In the genomic region with DNA sequence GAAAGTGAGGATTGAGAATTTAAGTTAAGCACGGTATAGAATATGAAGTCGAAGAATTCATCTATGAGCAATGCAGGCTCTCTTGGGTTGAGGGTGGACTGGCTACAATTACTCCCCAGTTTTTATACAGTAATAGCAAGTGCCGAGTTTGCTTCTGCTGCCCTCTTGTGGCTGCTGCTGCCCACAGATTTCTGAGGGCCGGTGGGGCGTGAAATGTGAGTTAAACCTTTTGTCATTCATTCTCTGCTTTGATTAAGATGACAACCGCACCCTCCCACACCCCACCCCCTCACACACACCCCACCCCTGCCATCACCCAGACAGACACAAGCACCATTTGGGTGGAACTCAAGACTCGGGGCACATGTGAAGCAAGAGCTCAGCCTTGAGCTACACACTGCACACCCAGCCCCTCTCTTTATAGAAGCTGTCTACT, we compare ENCODE assay signal across 9 mouse cellular contexts. TPM values are rescaled to one million over a fixed set of nuclear protein-coding genes. Genes with fewer than 3 reads are reported as not detected.
DNase-seq lines count a peak whose midpoint lies in the region; ATAC-seq and TF ChIP-seq lines count a peak whose summit lies in the region.
"Had no signal": no experiment of that assay in that cellular context is flagged by ENCODE, and none has a peak within 500 bp of the region (broad histone marks: within the 10 kb centered on the region; RNA-seq: fewer than 3 reads in every experiment).

No protein-coding gene starts in this region.

- no peak overlapping the region for H3K4me3 ChIP-seq in ES-Bruce4 (ENCODE audit: low read depth, low read length)
- H3K4me3 ChIP-seq in embryonic facial prominence, embryonic 12.5 days: no peak overlapping the region
- H3K4me3 ChIP-seq in heart, embryonic 13.5 days: no peak overlapping the region
- H3K4me3 ChIP-seq in liver, embryonic 16.5 days (ENCODE audit: low read depth, low read length): no peak overlapping the region
- no peak overlapping the region for H3K4me3 ChIP-seq in neural tube, embryonic 13.5 days
- H3K4me3 ChIP-seq: heart, embryonic 15.5 days had no signal

- 19% methylated on average over 7 of the region's 7 CpGs for WGBS in embryonic facial prominence, embryonic 12.5 days
- WGBS in heart, embryonic 13.5 days: 16% methylated on average over 7 of the region's 7 CpGs
- WGBS in liver, embryonic 16.5 days (ENCODE audit: insufficient replicate concordance): 15% methylated on average over 7 of the region's 7 CpGs
- 20% methylated on average over 7 of the region's 7 CpGs for WGBS in neural tube, embryonic 13.5 days

- 0 out of 2 replicates have a peak, but pooled peaks have one; percentile 65 for ATAC-seq in embryonic facial prominence, embryonic 12.5 days (ENCODE audit: insufficient number of reproducible peaks, insufficient read depth, low FRiP score, low TSS enrichment)
- ATAC-seq in heart, embryonic 13.5 days (ENCODE audit: extremely low read depth, insufficient number of reproducible peaks, low FRiP score, low TSS enrichment): 0 out of 2 replicates have a peak, but pooled peaks have one; percentile 18
- ATAC-seq in liver, embryonic 16.5 days (ENCODE audit: low read depth): peak; percentile 36; the same call in 1 of the 2 replicates
- peak; percentile 88 for ATAC-seq in neural tube, embryonic 13.5 days (ENCODE audit: low read depth)

- TF ChIP-seq CTCF in ES-Bruce4 (IDR thresholded peaks at IDR 0.05; ENCODE audit: low read depth, low read length): peak; percentile 86

- H3K36me3 ChIP-seq in ES-Bruce4 (ENCODE audit: control insufficient read depth, insufficient read depth, low read length, poor library complexity, severe bottlenecking): no peaks in the 10 kb centered on the region
- no peaks in the 10 kb centered on the region for H3K36me3 ChIP-seq in embryonic facial prominence, embryonic 12.5 days
- peaks cover 10% of the 10 kb centered on the region; the same call in 1 of the 2 replicates for H3K36me3 ChIP-seq in heart, embryonic 13.5 days
- H3K36me3 ChIP-seq in liver, embryonic 16.5 days (ENCODE audit: control insufficient read depth, insufficient read depth): no peaks in the 10 kb centered on the region; the same call in 1 of the 2 replicates
- peaks cover 15% of the 10 kb centered on the region for H3K36me3 ChIP-seq in neural tube, embryonic 13.5 days
- H3K36me3 ChIP-seq: heart, embryonic 15.5 days had no signal

- no peak overlapping the region for H3K27ac ChIP-seq in ES-Bruce4 (ENCODE audit: insufficient read depth, low read length)
- H3K27ac ChIP-seq in embryonic facial prominence, embryonic 12.5 days: no peak overlapping the region
- H3K27ac ChIP-seq in heart, embryonic 13.5 days (replicated peaks): no peak overlapping the region
- H3K27ac ChIP-seq in liver, embryonic 16.5 days (ENCODE audit: low read length): no peak overlapping the region
- H3K27ac ChIP-seq in neural tube, embryonic 13.5 days (replicated peaks): no peak overlapping the region
- H3K27ac ChIP-seq: heart, embryonic 15.5 days had no signal

- peak; percentile 79 to 83 for DNase-seq in adrenal gland, postnatal 36 days
- peak; percentile 73 to 76 for DNase-seq in kidney, postnatal 25 days
- DNase-seq in thymus, postnatal 14 days: peak; percentile 74

- no peak for TF ChIP-seq POLR2A in ES-Bruce4 (IDR thresholded peaks at IDR 0.05; ENCODE audit: insufficient read depth, low read length)

- 0 out of 2 replicates have a peak, but pooled peaks have one; percentile 40 for TF ChIP-seq EP300 in ES-Bruce4 (IDR thresholded peaks at IDR 0.05; ENCODE audit: insufficient read depth, low read depth, low read length)

- no peak overlapping the region for H3K4me2 ChIP-seq in embryonic facial prominence, embryonic 12.5 days (replicated peaks)
- H3K4me2 ChIP-seq in heart, embryonic 13.5 days: no peak overlapping the region
- H3K4me2 ChIP-seq in liver, embryonic 16.5 days (ENCODE audit: low read depth, low read length): no peak overlapping the region
- no peak overlapping the region for H3K4me2 ChIP-seq in neural tube, embryonic 13.5 days
- H3K4me2 ChIP-seq: heart, embryonic 15.5 days had no signal

- peaks cover 3% of the 10 kb centered on the region for H3K4me1 ChIP-seq in ES-Bruce4 (ENCODE audit: control insufficient read depth, insufficient read depth, low read length)
- no peaks in the 10 kb centered on the region for H3K4me1 ChIP-seq in embryonic facial prominence, embryonic 12.5 days
- H3K4me1 ChIP-seq in heart, embryonic 13.5 days: peaks cover 22% of the 10 kb centered on the region
- peaks cover 18% of the 10 kb centered on the region for H3K4me1 ChIP-seq in liver, embryonic 16.5 days (ENCODE audit: control insufficient read depth, low read depth, low read length)
- 0 out of 2 replicates have a peak, but pooled peaks cover 3% of the 10 kb centered on the region for H3K4me1 ChIP-seq in neural tube, embryonic 13.5 days (replicated peaks)

- no peaks in the 10 kb centered on the region for H3K9me3 ChIP-seq in ES-Bruce4 (replicated peaks; ENCODE audit: control insufficient read depth, insufficient read depth, low read length, poor library complexity, severe bottlenecking)
- H3K9me3 ChIP-seq in embryonic facial prominence, embryonic 12.5 days: no peaks in the 10 kb centered on the region
- H3K9me3 ChIP-seq in heart, embryonic 13.5 days: no peaks in the 10 kb centered on the region
- no peaks in the 10 kb centered on the region for H3K9me3 ChIP-seq in liver, embryonic 16.5 days (replicated peaks; ENCODE audit: control insufficient read depth, low read length)
- no peaks in the 10 kb centered on the region for H3K9me3 ChIP-seq in neural tube, embryonic 13.5 days
- H3K9me3 ChIP-seq: heart, embryonic 15.5 days had no signal

- no peaks in the 10 kb centered on the region for H3K27me3 ChIP-seq in ES-Bruce4 (ENCODE audit: control insufficient read depth, insufficient read depth, low read length, poor library complexity, severe bottlenecking)
- H3K27me3 ChIP-seq in embryonic facial prominence, embryonic 12.5 days: no peaks in the 10 kb centered on the region
- no peaks in the 10 kb centered on the region for H3K27me3 ChIP-seq in heart, embryonic 13.5 days (replicated peaks)
- H3K27me3 ChIP-seq in liver, embryonic 16.5 days (ENCODE audit: control insufficient read depth, insufficient read depth, low read depth, low read length): no peaks in the 10 kb centered on the region
- no peaks in the 10 kb centered on the region for H3K27me3 ChIP-seq in neural tube, embryonic 13.5 days
- H3K27me3 ChIP-seq: heart, embryonic 15.5 days had no signal

- no peak overlapping the region for H3K9ac ChIP-seq in ES-Bruce4 (ENCODE audit: low read depth, poor library complexity, severe bottlenecking)
- no peak overlapping the region for H3K9ac ChIP-seq in embryonic facial prominence, embryonic 12.5 days
- H3K9ac ChIP-seq in heart, embryonic 13.5 days: no peak overlapping the region
- H3K9ac ChIP-seq in liver, embryonic 16.5 days (ENCODE audit: low read depth, low read length): no peak overlapping the region
- no peak overlapping the region for H3K9ac ChIP-seq in neural tube, embryonic 13.5 days
- H3K9ac ChIP-seq: heart, embryonic 15.5 days had no signal

RNA-seq across cellular contexts. Expression of a gene that starts 14.7 kb away (rescaled TPM):
- polyA plus RNA-seq in ES-Bruce4 (2011; ENCODE audit: insufficient read depth, insufficient read length, low read depth, missing spikeins): 5.7 and 10.7 TPM in 2 replicates
- 10 to 100 TPM in 1 of 2 experiments, 1 to 10 TPM in 1; 7.7 to 12.8 TPM for total RNA-seq in adrenal gland, postnatal 36 days (2021)
- 14.3 and 17.4 TPM in 2 replicates for polyA plus RNA-seq in embryonic facial prominence, embryonic 12.5 days (2016; fragmentation: Nextera tagmentation; extraction: Ambion mirVana)
- polyA plus RNA-seq in heart, embryonic 13.5 days (2015; fragmentation: Nextera tagmentation; extraction: Ambion mirVana): 13.4 and 14.9 TPM in 2 replicates
- 9.8 and 10.4 TPM in 2 replicates for polyA plus RNA-seq in liver, embryonic 16.5 days (2015; fragmentation: Nextera tagmentation; extraction: Ambion mirVana)
- 21.5 and 24.7 TPM in 2 replicates for polyA plus RNA-seq in neural tube, embryonic 13.5 days (2015; fragmentation: Nextera tagmentation; extraction: Ambion mirVana)

Comparison
In these comparisons a context has a peak if more than half of its experiments do, and no peak if none do; other contexts are left out.
1. ATAC-seq: peak in every context shown above with its lines; median percentile 88 in neural tube, embryonic 13.5 days; 65 in embryonic facial prominence, embryonic 12.5 days; 36 in liver, embryonic 16.5 days; 18 in heart, embryonic 13.5 days.